Mouse (Mus musculus): Measurements from ENCODE around the gene Bok. TPM values are rescaled to one million over a fixed set of nuclear protein-coding genes. Genes with fewer than 3 reads are reported as not detected.

Gene Bok
- polyA plus RNA-seq, 1 experiment from 2014 or later = not detected

GRCm38 (mm10) chr1:93742910-93743309 is 57.5 kb downstream of the Bok start:
- Histone ChIP-seq H3K4me3 (ENCODE audit: inconsistent target) (no peak overlapping the region), H3K36me3 (ENCODE audit: inconsistent target) (no peaks in the 10 kb centered on the region), H3K79me2 (ENCODE audit: inconsistent target) (peaks cover 36% of the 10 kb centered on the region; the same call in 1 of the 2 replicates), H3K27ac (no peak overlapping the region)

Other genes starting within 250 kb of the Bok start
- gene Hdlbp, start 206.8 kb upstream of the Bok start, polyA plus RNA-seq (2018) = 89.3 to 145 TPM (median 94.5 TPM) in 3 replicates
- gene Farp2, start 173.6 kb upstream of the Bok start, polyA plus RNA-seq (2018) = 0.95 to 4.0 TPM (median 1.7 TPM) in 3 replicates
- 28.4 to 40.0 TPM (median 31.3 TPM) in 3 replicates for gene Stk25, start 27.0 kb upstream of the Bok start, polyA plus RNA-seq (2018)
- 35.6 to 47.4 TPM (median 36.8 TPM) in 3 replicates for gene Atg4b, start 65.8 kb downstream of the Bok start, polyA plus RNA-seq (2018)
- 19.4 to 27.1 TPM (median 20.8 TPM) in 3 replicates for gene Thap4, start 69.2 kb downstream of the Bok start, polyA plus RNA-seq (2018)
- gene Dtymk, start 116.3 kb downstream of the Bok start, polyA plus RNA-seq (2018) = 11.9 to 58.0 TPM (median 15.6 TPM) in 3 replicates
- gene Ing5, start 118.3 kb downstream of the Bok start, polyA plus RNA-seq (2018) = 5.8 to 10.8 TPM (median 6.5 TPM) in 3 replicates
- gene D2hgdh, start 139.2 kb downstream of the Bok start, polyA plus RNA-seq (2018) = 8.4 to 9.9 TPM (median 9.6 TPM) in 3 replicates
- gene Gal3st2, start 175.6 kb downstream of the Bok start, polyA plus RNA-seq (2018) = 0.06 TPM in 1 of 3 replicates, not detected in the others
- not detected in 3 replicates for gene Gal3st2b, start 232.7 kb downstream of the Bok start, polyA plus RNA-seq (2018)

All from macrophage (primary cell).